Mouse (Mus musculus): ENCODE results near the gene Sprr2i.

DNA sequence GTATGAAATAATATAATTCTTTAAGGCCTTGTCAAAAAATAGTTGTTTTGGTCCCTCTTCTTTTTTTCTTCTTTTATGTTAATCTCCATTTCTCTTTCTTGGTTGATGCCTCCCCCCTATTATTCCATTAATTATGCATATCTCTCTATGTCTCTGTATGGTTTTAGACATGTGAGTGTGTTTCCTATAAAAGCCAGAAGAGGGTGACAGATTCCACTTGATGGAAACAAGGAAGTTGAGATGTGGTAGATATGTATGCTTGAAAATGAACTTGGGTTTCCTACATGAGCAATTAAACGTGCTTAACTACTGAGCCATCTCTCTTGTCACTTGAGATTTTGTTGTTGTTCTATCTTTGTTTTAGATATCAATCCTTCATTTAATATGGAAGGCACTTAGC, 13.5 kb upstream of the Sprr2i start:
- TF ChIP-seq CTCF (IDR thresholded peaks at IDR 0.05; ENCODE audit: low read depth) (no peak), EP300 (IDR thresholded peaks at IDR 0.05; ENCODE audit: low read depth) (no peak)

Measured in liver, embryonic 14.5 days (tissue).